Mouse (Mus musculus) midbrain, embryonic 10.5 days (tissue): ENCODE measurements around the gene Cops9. TPM values are rescaled to one million over a fixed set of nuclear protein-coding genes. Genes with fewer than 3 reads are reported as not detected.

ENCODE experiments used
- DNase-seq: peaks from one replicate; pipeline ENCODE4 v3.0.0-alpha.2; 2017; ENCODE audit warnings: low spot score
- H3K27ac ChIP-seq: fragments of 300-500 bp; sonication (generic); replicated peaks from 2 replicates; pipeline ENCODE4 v1.5.1; 2016; ENCODE audit warnings: mild to moderate bottlenecking
- H3K27me3 ChIP-seq: fragments of 300-500 bp; sonication (generic); 2 replicates; pipeline ENCODE4 v1.6.1; 2016; ENCODE audit warnings: low read depth, mild to moderate bottlenecking; ENCODE audit not compliant: poor library complexity, severe bottlenecking
- H3K36me3 ChIP-seq: fragments of 300-500 bp; sonication (generic); 2 replicates; pipeline ENCODE4 v1.6.1; 2016; ENCODE audit warnings: mild to moderate bottlenecking, moderate library complexity
- H3K4me1 ChIP-seq: fragments of 300-500 bp; sonication (generic); 2 replicates; pipeline ENCODE4 v1.6.1; 2016
- H3K4me3 ChIP-seq: fragments of 300-500 bp; sonication (generic); 2 replicates; pipeline ENCODE4 v1.5.1; 2016; ENCODE audit warnings: mild to moderate bottlenecking, moderate library complexity
- H3K9me3 ChIP-seq: fragments of 300-500 bp; sonication (generic); replicated peaks from 2 replicates; pipeline ENCODE4 v1.6.1; 2016; ENCODE audit warnings: mild to moderate bottlenecking
- WGBS: fragments of 180-500 bp; shearing (Covaris S2); methylation state at CpG from one replicate; pipeline ENCODE4 v1.1.7; 2016; 5-methylcytosine and 5-hydroxymethylcytosine counted together
- polyA plus RNA-seq: library from polyadenylated mRNA; unstranded; fragments of >200 nt; fragmentation: Nextera tagmentation; extraction: Ambion mirVana; gene quantifications from 2 replicates; pipeline ENCODE4 v1.2.1, GENCODE M21; 2016

Cops9 gene
- polyA plus RNA-seq, 1 experiment from 2014 or later: 368 TPM

GRCm38 (mm10) chr1:92618360-92618759, 23.4 kb downstream of the Cops9 start:
- no peak for DNase-seq
- H3K4me3 ChIP-seq: no peak overlapping the region
- H3K36me3 ChIP-seq: no peaks in the 10 kb centered on the region
- no peaks in the 10 kb centered on the region for H3K9me3 ChIP-seq
- H3K4me1 ChIP-seq: no peaks in the 10 kb centered on the region
- WGBS: 71% methylated on average over 4 of the region's 4 CpGs
- no peak overlapping the region for H3K27ac ChIP-seq
- H3K27me3 ChIP-seq: no peaks in the 10 kb centered on the region

GRCm38 (mm10) chr1:92617488-92617887, 24.3 kb downstream of the Cops9 start, which contains the start of gene Olfr12:
TSS of gene Olfr12 (plus strand) at chr1:92617788.
- Histone ChIP-seq H3K9me3 (no peaks in the 10 kb centered on the region), H3K27me3 (no peaks in the 10 kb centered on the region), H3K4me3 (no peak within 1 kb of the TSS), H3K4me1 (no peaks in the 10 kb centered on the region), H3K27ac (no peak within 1 kb of the TSS), H3K36me3 (no peaks in the 10 kb centered on the region)
- DNase-seq: peak; percentile 8
- 71% methylated on average over 2 of the region's 2 CpGs for WGBS

- H3K9me3 ChIP-seq: no peaks in the 10 kb centered on the region
- DNase-seq: no peak
- H3K36me3 ChIP-seq: no peaks in the 10 kb centered on the region
- H3K4me3 ChIP-seq: no peak overlapping the region
- 0 out of 2 replicates have a peak, but pooled peaks cover 6% of the 10 kb centered on the region for H3K27me3 ChIP-seq
- H3K27ac ChIP-seq: no peak overlapping the region
- H3K4me1 ChIP-seq: no peaks in the 10 kb centered on the region
- WGBS: 81% methylated on average over 1 of the region's 1 CpGs
These were observed 25.7 kb downstream of the Cops9 start for GRCm38 (mm10) chr1:92616046-92616445.

GRCm38 (mm10) chr1:92614516-92614915, 27.3 kb downstream of the Cops9 start:
- H3K4me3 ChIP-seq: no peak overlapping the region
- H3K4me1 ChIP-seq: no peaks in the 10 kb centered on the region
- 0 out of 2 replicates have a peak, but pooled peaks cover 6% of the 10 kb centered on the region for H3K27me3 ChIP-seq
- H3K9me3 ChIP-seq: peaks cover 3% of the 10 kb centered on the region; the same call in 1 of the 2 replicates
- WGBS: 15% methylated on average over 1 of the region's 1 CpGs
- DNase-seq: no peak
- no peak overlapping the region for H3K27ac ChIP-seq
- no peaks in the 10 kb centered on the region for H3K36me3 ChIP-seq

- H3K4me3 ChIP-seq: no peak overlapping the region
- DNase-seq: no peak
- WGBS: 56% methylated on average over 4 of the region's 4 CpGs
These were observed 28.6 kb downstream of the Cops9 start for GRCm38 (mm10) chr1:92613175-92613574.

GRCm38 (mm10) chr1:92611008-92611407, 30.8 kb downstream of the Cops9 start:
- 5% methylated on average over 5 of the region's 5 CpGs for whole genome bisulfite sequencing
- H3K4me1 ChIP-seq: no peaks in the 10 kb centered on the region
- peak; percentile 45 for DNase-seq
- H3K36me3 ChIP-seq: no peaks in the 10 kb centered on the region
- 0 out of 2 replicates have a peak, but pooled peaks cover 6% of the 10 kb centered on the region for H3K27me3 ChIP-seq
- no peak overlapping the region for H3K4me3 ChIP-seq
- H3K27ac ChIP-seq: no peak overlapping the region
- peaks cover 3% of the 10 kb centered on the region; the same call in 1 of the 2 replicates for H3K9me3 ChIP-seq

More at GRCm38 (mm10) chr1:92613175-92613574, 28.6 kb downstream of the Cops9 start:
- peaks cover 3% of the 10 kb centered on the region; the same call in 1 of the 2 replicates for H3K9me3 ChIP-seq
- no peak overlapping the region for H3K27ac ChIP-seq
- 0 out of 2 replicates have a peak, but pooled peaks cover 6% of the 10 kb centered on the region for H3K27me3 ChIP-seq
- no peaks in the 10 kb centered on the region for H3K4me1 ChIP-seq
- H3K36me3 ChIP-seq: no peaks in the 10 kb centered on the region

- no peak for DNase-seq
- Histone ChIP-seq H3K4me1 (no peaks in the 10 kb centered on the region), H3K36me3 (no peaks in the 10 kb centered on the region), H3K4me3 (no peak overlapping the region), H3K9me3 (peaks cover 3% of the 10 kb centered on the region; the same call in 1 of the 2 replicates), H3K27ac (no peak overlapping the region), H3K27me3 (0 out of 2 replicates have a peak, but pooled peaks cover 6% of the 10 kb centered on the region)
- 78% methylated on average over 4 of the region's 4 CpGs for WGBS
These were observed 34.1 kb downstream of the Cops9 start for GRCm38 (mm10) chr1:92607711-92608110.

- no peaks in the 10 kb centered on the region for H3K36me3 ChIP-seq
- WGBS: 96% methylated on average over 1 of the region's 1 CpGs
- no peaks in the 10 kb centered on the region for H3K27me3 ChIP-seq
- H3K4me3 ChIP-seq: no peak within 1 kb of the TSS
- H3K4me1 ChIP-seq: no peaks in the 10 kb centered on the region
- peaks cover 3% of the 10 kb centered on the region; the same call in 1 of the 2 replicates for H3K9me3 ChIP-seq
- DNase-seq: no peak
- H3K27ac ChIP-seq: no peak within 1 kb of the TSS
These were observed 36.3 kb downstream of the Cops9 start, which contains the start of gene Olfr1410 for GRCm38 (mm10) chr1:92605482-92605881. TSS of gene Olfr1410 (plus strand) at chr1:92605782.

- Histone ChIP-seq H3K27me3 (no peaks in the 10 kb centered on the region), H3K4me1 (no peaks in the 10 kb centered on the region), H3K9me3 (no peaks in the 10 kb centered on the region), H3K36me3 (no peaks in the 10 kb centered on the region), H3K4me3 (no peak overlapping the region), H3K27ac (no peak overlapping the region)
- 94% methylated on average over 3 of the region's 3 CpGs for WGBS
- DNase-seq: no peak
These were observed 45.8 kb downstream of the Cops9 start for GRCm38 (mm10) chr1:92596019-92596418.

GRCm38 (mm10) chr1:92594111-92594510, 47.7 kb downstream of the Cops9 start, which contains the start of gene Olfr1411:
TSS of gene Olfr1411 (plus strand) at chr1:92594411.
- no peaks in the 10 kb centered on the region for H3K4me1 ChIP-seq
- H3K4me3 ChIP-seq: no peak within 1 kb of the TSS

More at GRCm38 (mm10) chr1:92594111-92594510, 47.7 kb downstream of the Cops9 start, which contains the start of gene Olfr1411:
- no peak for DNase-seq
- no peak within 1 kb of the TSS for H3K27ac ChIP-seq
- H3K9me3 ChIP-seq: no peaks in the 10 kb centered on the region
- no peaks in the 10 kb centered on the region for H3K36me3 ChIP-seq
- no peaks in the 10 kb centered on the region for H3K27me3 ChIP-seq

Other genes with a start within 250 kb of the Cops9 start
- gene Ndufa10, start 168.1 kb downstream of the Cops9 start, polyA plus RNA-seq: 298 and 309 TPM in 2 replicates
- gene Olfr1416, start 156.9 kb downstream of the Cops9 start, polyA plus RNA-seq: not detected in 2 replicates
- gene Olfr1415, start 145.9 kb downstream of the Cops9 start, polyA plus RNA-seq: not detected in 2 replicates
- not detected in 2 replicates for gene Olfr1414, start 123.3 kb downstream of the Cops9 start, polyA plus RNA-seq
- not detected in 2 replicates for gene Olfr1413, start 70.7 kb downstream of the Cops9 start, polyA plus RNA-seq
- not detected in 2 replicates for gene Olfr1412, start 56.2 kb downstream of the Cops9 start, polyA plus RNA-seq
- not detected in 2 replicates for gene Olfr1411, start 47.6 kb downstream of the Cops9 start, polyA plus RNA-seq
- not detected in 2 replicates for gene Olfr1410, start 36.2 kb downstream of the Cops9 start, polyA plus RNA-seq
- gene Olfr12, start 24.2 kb downstream of the Cops9 start, polyA plus RNA-seq: not detected in 2 replicates
- 0.07 TPM in 1 of 2 replicates, not detected in the other for gene Otos, start 6.9 kb upstream of the Cops9 start, polyA plus RNA-seq
- 65.5 and 71.4 TPM in 2 replicates for gene Gpc1, start 189.7 kb upstream of the Cops9 start, polyA plus RNA-seq